Mouse (Mus musculus) right cerebral cortex, postnatal 10 days (tissue): ENCODE measurements around the gene Spag6.
A peak's percentile ranks its signal among the peaks of the same experiment; 100 is the strongest.

Experiments
- DNase-seq, 2 experiments: peaks; one replicate each; pipeline ENCODE4 v3.0.0; 2021; ENCODE audit warnings: low spot score in 2 of 2

The Spag6 gene

GRCm38 (mm10) chr2:18693871-18694610 lies at the start of gene Spag6:
TSS of gene Spag6 (plus strand) at chr2:18694032.
- peak; percentile 47 to 57 for DNase-seq

- no peak for DNase-seq
Observed at GRCm38 (mm10) chr2:18648563-18648962, 45.3 kb upstream of the Spag6 start.

DNA sequence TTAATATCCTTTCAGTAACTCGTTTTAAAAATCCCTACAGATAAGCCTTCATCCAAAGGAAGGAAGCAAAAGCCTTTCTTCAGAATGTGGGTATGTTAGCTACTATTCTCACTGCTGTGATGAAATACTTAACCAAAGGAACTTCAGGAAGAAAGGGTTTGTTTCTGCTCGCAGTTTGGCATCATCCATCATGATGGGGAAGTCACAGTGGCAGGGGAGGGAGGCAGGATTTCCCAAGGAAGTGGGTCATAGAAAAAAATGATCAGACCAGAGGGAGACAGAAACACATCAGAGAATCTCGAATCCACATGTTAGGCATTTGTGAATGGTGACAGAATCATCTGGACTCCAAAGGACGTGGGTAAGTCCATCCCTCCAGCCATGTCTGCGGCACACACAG lies 39.0 kb upstream of the Spag6 start:
- no peak for DNase-seq

DNA sequence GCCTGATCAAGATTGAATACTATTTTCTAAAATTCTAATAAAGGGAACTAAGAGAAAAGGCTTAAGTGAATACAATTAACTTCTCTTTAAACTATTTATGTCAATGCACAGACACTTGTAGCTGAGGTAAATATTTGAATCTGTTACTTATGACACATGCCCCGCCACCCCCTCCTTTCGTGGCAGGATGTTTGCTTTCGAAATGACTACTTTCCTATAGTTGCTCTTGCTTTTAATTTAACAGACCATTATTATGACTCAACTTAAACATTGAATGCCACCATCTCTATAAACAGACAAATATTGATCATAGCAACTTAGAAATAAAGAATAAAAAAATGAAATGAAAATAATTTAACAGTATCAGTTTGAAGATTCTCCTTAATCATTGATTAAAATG lies 29.8 kb upstream of the Spag6 start:
- no peak for DNase-seq

GRCm38 (mm10) chr2:18671041-18671440 lies 22.8 kb upstream of the Spag6 start:
- no peak for DNase-seq

GRCm38 (mm10) chr2:18672133-18672765 lies 21.6 kb upstream of the Spag6 start, which contains the start of gene Commd3:
TSS of gene Commd3 (plus strand) at chr2:18672384.
- DNase-seq = peak; percentile 95

GRCm38 (mm10) chr2:18672766-18673164 lies 21.1 kb upstream of the Spag6 start:
- DNase-seq = no peak

- DNase-seq = no peak
Observed at GRCm38 (mm10) chr2:18673766-18674165, 20.1 kb upstream of the Spag6 start.

DNA sequence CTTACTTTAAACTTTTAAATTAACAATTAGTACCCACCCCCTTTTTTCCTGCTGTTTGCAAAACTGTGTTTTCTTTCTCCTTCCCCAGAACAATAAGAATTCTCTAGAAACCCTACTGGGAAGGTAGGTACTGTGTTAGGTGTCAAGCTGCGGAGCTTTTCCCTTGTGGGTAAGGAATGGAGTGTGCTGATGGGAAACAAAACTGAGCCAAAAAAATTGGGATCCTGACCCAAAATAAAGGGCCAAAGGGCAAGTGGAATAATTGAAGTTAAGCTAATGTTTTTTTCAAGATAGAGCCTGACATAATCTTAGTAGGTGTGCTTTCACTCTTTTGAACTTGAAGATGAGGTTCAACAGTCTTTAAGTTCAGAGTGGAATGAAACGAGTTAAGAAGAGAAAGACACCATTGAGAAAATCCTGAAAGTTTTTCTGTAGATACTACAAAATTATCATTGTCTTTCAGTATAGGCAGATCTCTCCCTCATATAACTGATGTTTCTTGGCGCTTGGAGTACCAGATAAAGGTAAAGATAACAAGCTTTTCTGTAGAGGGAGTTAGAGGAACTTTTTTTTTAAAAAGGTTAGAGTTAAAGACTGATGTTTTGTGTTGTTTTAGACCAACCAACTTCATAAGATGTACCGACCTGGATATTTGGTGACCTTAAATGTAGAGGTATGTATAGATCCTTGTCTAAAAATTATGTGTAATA lies 19.5 kb upstream of the Spag6 start:
- DNase-seq = no peak

DNA sequence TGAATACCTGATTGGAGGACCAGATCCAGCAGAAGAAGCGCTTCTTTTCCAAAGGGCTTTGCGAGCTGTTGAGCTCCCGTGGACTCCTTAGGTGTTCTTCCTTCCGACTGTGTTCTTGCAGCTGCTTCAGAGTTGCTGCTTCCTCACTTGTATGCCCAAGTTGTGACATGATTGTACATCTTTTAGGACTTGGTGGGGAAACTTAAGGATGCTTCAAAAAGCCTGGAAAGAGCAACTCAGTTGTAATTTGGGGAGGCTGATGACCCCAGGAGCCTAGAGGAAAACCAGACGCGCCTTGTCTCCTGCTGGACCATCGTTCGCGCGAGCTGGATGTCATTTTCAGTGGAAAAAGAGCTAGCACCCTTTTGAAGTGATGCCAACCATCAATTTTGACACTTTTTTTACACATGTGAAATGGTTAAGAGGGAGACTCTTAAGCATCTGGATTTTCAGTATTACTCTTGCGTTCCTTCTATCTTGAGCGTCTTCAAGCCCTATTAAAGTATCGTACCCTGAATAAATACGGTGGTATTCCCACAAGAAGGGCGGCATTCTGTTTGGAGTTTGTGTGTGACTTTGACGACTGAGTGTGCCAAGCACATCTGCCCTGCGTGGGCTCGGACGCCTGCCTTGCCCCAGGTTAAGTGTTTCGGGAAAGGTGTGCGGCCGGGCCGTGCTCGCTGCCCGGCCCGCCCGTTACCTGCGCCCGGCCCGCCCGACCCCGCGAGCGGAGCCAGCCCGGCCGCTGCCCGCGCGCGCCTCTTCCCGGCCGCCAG lies 18.0 kb upstream of the Spag6 start:
- DNase-seq = peak in 1 of 2 experiments; percentile 35

GRCm38 (mm10) chr2:18676457-18676935 lies 17.3 kb upstream of the Spag6 start:
- peak; percentile 89 to 90 for DNase-seq

DNA sequence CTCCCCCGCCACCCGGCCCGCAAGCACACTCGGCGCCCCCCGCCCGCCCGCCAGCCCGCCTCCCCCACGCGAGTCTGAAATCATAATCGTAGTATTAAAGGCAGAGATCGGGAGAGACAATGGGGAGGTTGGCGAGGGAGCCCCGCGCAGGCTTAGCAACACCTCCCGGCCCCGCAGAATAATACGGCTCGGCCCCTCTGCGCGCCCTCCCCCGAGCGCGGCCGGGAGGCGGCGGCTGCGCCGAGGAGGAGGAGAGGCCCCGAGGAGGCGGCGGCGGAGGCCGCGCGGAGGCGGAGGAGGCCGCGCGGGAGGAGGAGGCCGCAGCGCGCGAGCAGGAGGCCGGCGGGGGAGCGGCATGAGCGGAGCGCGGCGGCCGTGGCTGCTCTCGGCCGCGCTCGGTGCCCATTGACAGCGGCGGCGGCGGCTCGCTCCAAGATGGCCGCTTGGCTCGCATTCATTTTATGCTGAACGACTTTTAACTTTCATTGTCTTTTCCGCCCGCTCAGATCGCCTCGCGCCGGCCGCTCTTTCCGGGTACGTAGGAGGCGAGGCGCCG lies 16.8 kb upstream of the Spag6 start, which contains the start of gene Bmi1:
Bmi1 (plus strand) TSS at position 83 of the 556 bp plus-strand sequence.
- peak; percentile 72 to 79 for DNase-seq

GRCm38 (mm10) chr2:18677631-18678471 lies 16.0 kb upstream of the Spag6 start:
- DNase-seq = peak; percentile 60 to 65

- no peak for DNase-seq
Observed at GRCm38 (mm10) chr2:18679701-18680100, 14.1 kb upstream of the Spag6 start.

DNA sequence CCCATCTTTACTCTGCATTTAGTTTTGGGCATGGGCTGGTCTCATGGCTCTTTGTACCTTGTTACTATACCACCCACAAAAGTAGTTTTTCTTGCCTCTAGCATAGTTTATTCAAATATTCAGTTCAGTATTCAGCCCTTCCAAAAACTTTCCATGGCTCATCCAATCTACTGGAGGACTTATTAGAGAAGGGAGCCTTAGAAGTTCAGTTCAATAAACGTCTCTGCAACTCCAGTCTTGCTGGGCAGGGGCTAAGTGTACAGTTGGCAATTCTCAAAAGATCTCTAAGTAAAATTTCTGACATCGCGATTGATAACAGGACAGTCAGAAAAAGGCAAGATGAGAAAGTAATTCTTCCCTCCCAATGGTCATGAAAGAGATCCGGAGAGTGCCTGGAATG lies 13.3 kb upstream of the Spag6 start:
- no peak for DNase-seq

- DNase-seq = peak; percentile 71 to 73
Observed at GRCm38 (mm10) chr2:18680961-18681360, 12.9 kb upstream of the Spag6 start.

- DNase-seq = no peak
Observed at GRCm38 (mm10) chr2:18684062-18684461, 9.8 kb upstream of the Spag6 start.

GRCm38 (mm10) chr2:18686386-18686785 lies 7.4 kb upstream of the Spag6 start:
- DNase-seq = no peak

DNA sequence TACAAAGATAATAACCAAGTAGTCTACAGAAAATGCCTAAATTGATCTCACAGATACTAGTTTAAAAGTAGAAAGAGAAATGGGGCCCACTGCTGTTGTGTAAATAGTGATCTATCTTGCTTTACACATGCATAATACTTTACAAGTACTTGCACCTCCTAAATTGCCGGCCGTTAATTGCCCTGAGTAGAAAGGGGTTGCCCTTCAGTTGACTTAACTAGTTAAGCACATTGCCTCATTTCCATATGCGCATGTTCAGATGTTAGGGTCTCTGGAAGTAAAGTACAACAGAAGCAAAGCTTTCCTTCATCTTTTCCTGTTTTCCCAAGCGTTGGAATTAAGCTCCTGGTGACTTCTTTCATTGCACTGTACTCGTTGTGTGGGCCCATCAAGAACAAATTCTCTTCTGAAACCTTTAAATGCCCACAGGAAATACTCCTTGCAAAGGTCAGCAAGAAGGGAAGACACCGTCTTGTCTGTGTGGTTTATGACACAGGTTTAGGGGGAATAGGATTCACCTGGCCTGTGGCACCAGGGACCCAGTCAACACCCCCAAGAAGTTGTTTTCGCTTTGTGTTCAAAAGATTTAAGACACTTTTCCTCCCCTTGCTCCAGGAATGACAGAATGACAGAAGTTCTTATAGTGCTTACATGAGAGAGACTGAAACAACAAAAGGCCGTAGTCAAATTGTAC lies 6.9 kb upstream of the Spag6 start:
- no peak for DNase-seq

GRCm38 (mm10) chr2:18687671-18688170 lies 6.1 kb upstream of the Spag6 start:
- DNase-seq = no peak
